19 mouse cellular contexts compared by ENCODE assay signal in the genomic region with DNA sequence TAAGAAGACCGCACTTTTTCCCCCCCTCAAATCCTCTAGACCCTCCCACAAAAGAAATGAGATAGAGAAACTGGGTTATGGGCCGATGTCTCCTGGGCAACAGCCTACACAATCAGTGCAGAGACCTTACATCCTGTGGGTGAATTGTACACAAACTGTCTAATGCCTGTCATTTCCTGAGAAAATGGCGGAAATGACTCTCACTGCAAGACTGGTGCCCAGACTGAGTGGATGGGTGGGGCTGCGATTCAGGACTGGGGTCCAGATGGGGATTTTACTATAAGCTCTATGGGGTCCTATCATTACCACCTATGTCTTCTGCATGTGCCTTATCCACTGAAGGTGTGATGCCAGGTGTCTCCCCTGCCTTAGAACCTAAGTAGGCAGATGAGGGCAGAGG. TPM values are rescaled to one million over a fixed set of nuclear protein-coding genes. Genes with fewer than 3 reads are reported as not detected.
DNase-seq lines count a peak whose midpoint lies in the region; ATAC-seq and TF ChIP-seq lines count a peak whose summit lies in the region.
"Had no signal": no experiment of that assay in that cellular context is flagged by ENCODE, and none has a peak within 500 bp of the region (broad histone marks: within the 10 kb centered on the region; RNA-seq: fewer than 3 reads in every experiment).

No protein-coding gene starts in this region.

- H3K4me3 ChIP-seq in heart, embryonic 12.5 days, result no peak overlapping the region
- no peak overlapping the region for H3K4me3 ChIP-seq in lung, embryonic 16.5 days (ENCODE audit: low read length)
- 0 out of 2 replicates have a peak overlapping the region, but pooled peaks have one; percentile 10 for H3K4me3 ChIP-seq in thymus, adult 2 months (ENCODE audit: control insufficient read depth, insufficient read depth, low read length)
- H3K4me3 ChIP-seq in forebrain, embryonic 12.5 days (replicated peaks), result no peak overlapping the region
- H3K4me3 ChIP-seq: liver, embryonic 13.5 days; midbrain, embryonic 10.5 days had no signal

- no peak for DNase-seq in heart, adult 8-10 months (ENCODE audit: low spot score)
- DNase-seq in CD4-positive helper T cell, adult 2 months (ENCODE audit: low read depth, low spot score), result peak; percentile 82
- DNase-seq in thymus, adult 2 months, result peak; percentile 69
- DNase-seq in right cerebral cortex, adult 2 months (ENCODE audit: low spot score in 2 of 2), result no peak
- DNase-seq in MN1 (ENCODE audit: low spot score), result no peak
- DNase-seq: cerebellum, postnatal 14 days; layer of hippocampus, adult 9-11 months; liver, embryonic 13.5 days had no signal

- H3K9me3 ChIP-seq in heart, embryonic 12.5 days (replicated peaks), result no peaks in the 10 kb centered on the region
- H3K9me3 ChIP-seq in lung, embryonic 16.5 days (ENCODE audit: control insufficient read depth, low read length), result no peaks in the 10 kb centered on the region
- H3K9me3 ChIP-seq in forebrain, embryonic 12.5 days, result no peaks in the 10 kb centered on the region
- H3K9me3 ChIP-seq: liver, embryonic 13.5 days; midbrain, embryonic 10.5 days had no signal

- peak; percentile 52; the same call in 1 of the 2 replicates for ATAC-seq in heart, embryonic 12.5 days (ENCODE audit: insufficient number of reproducible peaks, low FRiP score)
- peak; percentile 65 for ATAC-seq in lung, embryonic 16.5 days (ENCODE audit: low read depth)
- ATAC-seq in forebrain, embryonic 12.5 days (ENCODE audit: low FRiP score), result no peak
- ATAC-seq: hindbrain, postnatal 0 days had no signal

- no peaks in the 10 kb centered on the region for H3K4me1 ChIP-seq in heart, embryonic 12.5 days (replicated peaks)
- no peaks in the 10 kb centered on the region for H3K4me1 ChIP-seq in lung, embryonic 16.5 days (replicated peaks; ENCODE audit: control insufficient read depth, insufficient read depth, low read length)
- peaks cover 64% of the 10 kb centered on the region for H3K4me1 ChIP-seq in thymus, adult 2 months (replicated peaks; ENCODE audit: control insufficient read depth, insufficient read depth, low read length)
- H3K4me1 ChIP-seq in forebrain, embryonic 12.5 days, result no peaks in the 10 kb centered on the region
- H3K4me1 ChIP-seq: liver, embryonic 13.5 days; midbrain, embryonic 10.5 days had no signal

- H3K4me2 ChIP-seq in heart, embryonic 12.5 days, result no peak overlapping the region
- H3K4me2 ChIP-seq in lung, embryonic 16.5 days (ENCODE audit: low read depth, low read length), result no peak overlapping the region
- no peak overlapping the region for H3K4me2 ChIP-seq in forebrain, embryonic 12.5 days
- H3K4me2 ChIP-seq: heart, embryonic 11.5 days; liver, embryonic 13.5 days had no signal

- 67% methylated on average over 4 of the region's 4 CpGs for WGBS in heart, embryonic 12.5 days
- 58% methylated on average over 4 of the region's 4 CpGs for WGBS in lung, embryonic 16.5 days
- WGBS in thymus, adult 2 months, result 12% methylated on average over 4 of the region's 4 CpGs
- 89% methylated on average over 4 of the region's 4 CpGs for WGBS in forebrain, embryonic 12.5 days

- TF ChIP-seq POLR2A in thymus, adult 2 months (IDR thresholded peaks at IDR 0.05; ENCODE audit: control insufficient read depth, extremely low read depth, insufficient read depth, low read length, poor library complexity), result no peak

- no peak overlapping the region for H3K9ac ChIP-seq in heart, embryonic 12.5 days
- no peak overlapping the region for H3K9ac ChIP-seq in lung, embryonic 16.5 days (ENCODE audit: low read length)
- H3K9ac ChIP-seq in forebrain, embryonic 12.5 days, result no peak overlapping the region
- H3K9ac ChIP-seq: liver, embryonic 13.5 days had no signal

- no peaks in the 10 kb centered on the region; the same call in 1 of the 2 replicates for H3K27me3 ChIP-seq in heart, embryonic 12.5 days (replicated peaks)
- no peaks in the 10 kb centered on the region for H3K27me3 ChIP-seq in lung, embryonic 16.5 days (ENCODE audit: control insufficient read depth, insufficient read depth, low read depth, low read length)
- no peaks in the 10 kb centered on the region for H3K27me3 ChIP-seq in thymus, adult 2 months (ENCODE audit: control insufficient read depth, insufficient read depth, low read length)
- no peaks in the 10 kb centered on the region for H3K27me3 ChIP-seq in forebrain, embryonic 12.5 days
- H3K27me3 ChIP-seq: liver, embryonic 13.5 days had no signal

- no peak overlapping the region for H3K27ac ChIP-seq in heart, embryonic 12.5 days (ENCODE audit: poor library complexity, severe bottlenecking)
- H3K27ac ChIP-seq in lung, embryonic 16.5 days (ENCODE audit: low read length), result no peak overlapping the region
- H3K27ac ChIP-seq in thymus, adult 2 months (ENCODE audit: control insufficient read depth, insufficient read depth, low read length), result peak overlapping the region; percentile 100
- H3K27ac ChIP-seq in forebrain, embryonic 12.5 days, result no peak overlapping the region
- H3K27ac ChIP-seq: hindbrain, postnatal 0 days; liver, embryonic 13.5 days; midbrain, embryonic 10.5 days had no signal

- TF ChIP-seq CTCF in thymus, adult 2 months (IDR thresholded peaks at IDR 0.05; ENCODE audit: borderline replicate concordance, control insufficient read depth, extremely low read depth, insufficient read depth, low read length, poor library complexity), result no peak

- H3K36me3 ChIP-seq in heart, embryonic 12.5 days, result no peaks in the 10 kb centered on the region
- H3K36me3 ChIP-seq in lung, embryonic 16.5 days (ENCODE audit: control insufficient read depth, insufficient read depth, low read length), result no peaks in the 10 kb centered on the region
- H3K36me3 ChIP-seq in thymus, adult 2 months (ENCODE audit: control insufficient read depth, insufficient read depth, low read length), result no peaks in the 10 kb centered on the region
- no peaks in the 10 kb centered on the region for H3K36me3 ChIP-seq in forebrain, embryonic 12.5 days (replicated peaks)
- H3K36me3 ChIP-seq: liver, embryonic 13.5 days; midbrain, embryonic 10.5 days had no signal

RNA-seq across cellular contexts. Expression of gene Slc6a19, which starts 1.9 kb away (rescaled TPM):
- polyA plus RNA-seq in heart, embryonic 12.5 days (2016; fragmentation: Nextera tagmentation; extraction: Ambion mirVana), result not detected in 2 replicates
- total RNA-seq in heart, adult 8-10 months (2022), result not detected
- 0.08 TPM in 1 of 2 replicates, not detected in the other for polyA plus RNA-seq in lung, embryonic 16.5 days (2015; fragmentation: Nextera tagmentation; extraction: Ambion mirVana)
- polyA plus RNA-seq in thymus, adult 2 months (2012; rRNA removed), result 18.6 and 40.6 TPM in 2 replicates
- polyA plus RNA-seq in forebrain, embryonic 12.5 days (2016; fragmentation: Nextera tagmentation; extraction: Ambion mirVana), result 0.06 and 0.22 TPM in 2 replicates
- total RNA-seq: gastrocnemius, adult 8-10 months; MEL had no signal
- polyA plus RNA-seq: forebrain, embryonic 11.5 days; heart, embryonic 11.5 days had no signal

RNA-seq across cellular contexts. Expression of gene Slc6a18, which starts 25.0 kb away (rescaled TPM):
- polyA plus RNA-seq in heart, embryonic 12.5 days (2016; fragmentation: Nextera tagmentation; extraction: Ambion mirVana), result not detected in 2 replicates
- total RNA-seq in heart, adult 8-10 months (2022), result not detected
- not detected in 2 replicates for polyA plus RNA-seq in lung, embryonic 16.5 days (2015; fragmentation: Nextera tagmentation; extraction: Ambion mirVana)
- 0.15 and 0.26 TPM in 2 replicates for polyA plus RNA-seq in thymus, adult 2 months (2012; rRNA removed)
- polyA plus RNA-seq in forebrain, embryonic 12.5 days (2016; fragmentation: Nextera tagmentation; extraction: Ambion mirVana), result not detected in 2 replicates
- total RNA-seq: hindbrain, postnatal 0 days; left cerebral cortex, postnatal 25 days; MEL had no signal
- polyA plus RNA-seq: embryonic facial prominence, embryonic 11.5 days; forebrain, embryonic 11.5 days; heart, embryonic 11.5 days; hindbrain, postnatal 0 days; liver, embryonic 13.5 days; midbrain, embryonic 10.5 days had no signal

RNA-seq across cellular contexts. Expression of gene Slc12a7, which starts 30.1 kb away (rescaled TPM):
- 52.1 and 53.2 TPM in 2 replicates for polyA plus RNA-seq in heart, embryonic 12.5 days (2016; fragmentation: Nextera tagmentation; extraction: Ambion mirVana)
- 100 to 1,000 TPM; 207 to 245 (median 212) TPM for total RNA-seq in heart, adult 8-10 months (2022)
- polyA plus RNA-seq in lung, embryonic 16.5 days (2015; fragmentation: Nextera tagmentation; extraction: Ambion mirVana), result 14.6 and 18.7 TPM in 2 replicates
- polyA plus RNA-seq in thymus, adult 2 months (2012; rRNA removed), result 144 and 156 TPM in 2 replicates
- polyA plus RNA-seq in forebrain, embryonic 12.5 days (2016; fragmentation: Nextera tagmentation; extraction: Ambion mirVana), result 40.6 and 48.9 TPM in 2 replicates

Comparison
In these comparisons a context has a peak if more than half of its experiments do, and no peak if none do; other contexts are left out.
1. DNase-seq: peak in CD4-positive helper T cell, adult 2 months (single experiment) and thymus, adult 2 months (single experiment); none in heart, adult 8-10 months (single experiment), right cerebral cortex, adult 2 months (0 of 2) and MN1 (single experiment).
2. RNA of gene Slc6a19, which starts 1.9 kb away (polyA plus RNA-seq): 18.6 to 40.6 TPM in thymus, adult 2 months; 0.06 to 0.22 TPM in forebrain, embryonic 12.5 days, not detected in heart, embryonic 12.5 days and 0.08 TPM in lung, embryonic 16.5 days; every median in the first group is over 10 times any median in the second.